Mouse (Mus musculus) small intestine, adult 2 months (tissue): ENCODE data around the gene Sec13. TPM values are rescaled to one million over a fixed set of nuclear protein-coding genes. Genes with fewer than 3 reads are reported as not detected.
A peak's percentile ranks its signal among the peaks of the same experiment; 100 is the strongest.

Experiments
- H3K27ac ChIP-seq: fragments of 200-500 bp; 2 replicates; pipeline ENCODE4 v1.5.1; 2012; ENCODE audit warnings: low read depth, low read length, control low read depth, inconsistent platforms; ENCODE audit not compliant: insufficient read depth
- H3K27me3 ChIP-seq: fragments of 200-500 bp; 2 replicates; pipeline ENCODE4 v1.6.1; 2012; ENCODE audit warnings: mild to moderate bottlenecking, moderate library complexity, low read length, inconsistent platforms; ENCODE audit not compliant: control insufficient read depth, insufficient read depth
- H3K36me3 ChIP-seq: fragments of 200-500 bp; 2 replicates; pipeline ENCODE4 v1.6.1; 2012; ENCODE audit warnings: mild to moderate bottlenecking, low read length, control low read depth, inconsistent platforms; ENCODE audit not compliant: control insufficient read depth, insufficient read depth
- H3K4me1 ChIP-seq: fragments of 200-500 bp; 2 replicates; pipeline ENCODE4 v1.6.1; 2012; ENCODE audit warnings: low read length, inconsistent platforms, mixed read lengths; ENCODE audit not compliant: control insufficient read depth, insufficient read depth, insufficient read length
- H3K4me3 ChIP-seq: fragments of 200-500 bp; 2 replicates; pipeline ENCODE4 v1.5.1; 2012; ENCODE audit warnings: low read depth, mild to moderate bottlenecking, control low read depth, inconsistent platforms, low read length, moderate library complexity
- CTCF ChIP-seq: fragments of 200-500 bp; IDR thresholded peaks from 2 replicates; pipeline ENCODE4 v1.5.1; 2012; ENCODE audit warnings: low read depth, mild to moderate bottlenecking, control low read depth, inconsistent platforms, low read length, moderate library complexity, mixed read lengths; ENCODE audit not compliant: insufficient replicate concordance, insufficient read length; ENCODE audit errors: extremely low read depth
- POLR2A ChIP-seq: fragments of 200-500 bp; IDR thresholded peaks from 2 replicates; pipeline ENCODE4 v1.6.1; 2012; ENCODE audit warnings: low read depth, mild to moderate bottlenecking, control low read depth, inconsistent platforms, low read length, moderate library complexity
- WGBS: fragments of 180-500 bp; shearing (Covaris S2); methylation state at CpG from one replicate; pipeline ENCODE4 v1.1.7; 2018; 5-methylcytosine and 5-hydroxymethylcytosine counted together
- polyA plus RNA-seq: library from polyadenylated mRNA; depleted of rRNA; stranded (reverse); fragments of >200 nt; gene quantifications from 2 replicates; pipeline ENCODE4 v1.2.3, GENCODE M21; 2012; rRNA removed

Gene Sec13
- 168 and 249 TPM in 2 replicates for polyA plus RNA-seq

- 5% methylated on average over 41 of the region's 41 CpGs for WGBS
- Histone ChIP-seq H3K4me1 (peaks cover 13% of the 10 kb centered on the region), H3K27ac (peak within 1 kb of the TSS; percentile 56), H3K4me3 (peak within 1 kb of the TSS; percentile 89), H3K36me3 (peaks cover 17% of the 10 kb centered on the region), H3K27me3 (no peaks in the 10 kb centered on the region)
- TF ChIP-seq POLR2A (peak; percentile 79; the same call in 1 of the 2 replicates), CTCF (no peak)
Measured at GRCm38 (mm10) chr6:113740236-113741217, at the start of gene Sec13. Gene Sec13, minus strand, starts transcription at chr6:113740743.

- Histone ChIP-seq H3K27me3 (no peaks in the 10 kb centered on the region), H3K36me3 (no peaks in the 10 kb centered on the region), H3K27ac (no peak overlapping the region), H3K4me3 (no peak overlapping the region), H3K4me1 (no peaks in the 10 kb centered on the region)
- WGBS, result 51% methylated on average over 6 of the region's 6 CpGs
- TF ChIP-seq POLR2A (no peak), CTCF (no peak)
Measured at GRCm38 (mm10) chr6:113787459-113787968, 47.0 kb upstream of the Sec13 start.

DNA sequence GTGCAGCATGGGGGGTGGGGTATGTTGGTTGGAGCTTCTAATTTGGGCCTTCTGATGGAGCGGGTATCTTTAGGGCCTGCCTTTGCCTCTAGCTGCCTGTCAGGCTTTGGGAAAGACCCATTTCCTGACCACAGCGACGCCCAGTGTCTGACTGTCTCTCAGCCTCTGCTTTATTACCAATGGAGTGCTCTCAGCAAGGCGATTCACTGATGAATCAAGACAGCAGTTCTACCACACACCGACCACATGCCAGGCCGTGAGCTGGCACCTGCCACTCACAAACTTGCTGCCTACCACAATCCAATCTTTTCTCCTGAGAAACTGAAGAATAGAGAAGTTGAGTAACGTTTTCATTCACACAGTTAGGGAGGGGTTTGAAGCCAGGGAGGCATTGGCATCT, 45.1 kb upstream of the Sec13 start:
- no peaks in the 10 kb centered on the region for H3K36me3 ChIP-seq
- 72% methylated on average over 7 of the region's 7 CpGs for WGBS
- no peaks in the 10 kb centered on the region for H3K27me3 ChIP-seq
- H3K4me3 ChIP-seq, result no peak overlapping the region
- no peak overlapping the region for H3K27ac ChIP-seq
- TF ChIP-seq POLR2A, result no peak
- no peak for TF ChIP-seq CTCF
- H3K4me1 ChIP-seq, result no peaks in the 10 kb centered on the region

- Histone ChIP-seq H3K36me3 (no peaks in the 10 kb centered on the region), H3K27ac (no peak overlapping the region), H3K4me1 (no peaks in the 10 kb centered on the region), H3K27me3 (no peaks in the 10 kb centered on the region), H3K4me3 (no peak overlapping the region)
- no peak for TF ChIP-seq POLR2A
- TF ChIP-seq CTCF, result no peak
- WGBS, result 55% methylated on average over 7 of the region's 7 CpGs
Measured at GRCm38 (mm10) chr6:113778229-113778753, 37.7 kb upstream of the Sec13 start.

DNA sequence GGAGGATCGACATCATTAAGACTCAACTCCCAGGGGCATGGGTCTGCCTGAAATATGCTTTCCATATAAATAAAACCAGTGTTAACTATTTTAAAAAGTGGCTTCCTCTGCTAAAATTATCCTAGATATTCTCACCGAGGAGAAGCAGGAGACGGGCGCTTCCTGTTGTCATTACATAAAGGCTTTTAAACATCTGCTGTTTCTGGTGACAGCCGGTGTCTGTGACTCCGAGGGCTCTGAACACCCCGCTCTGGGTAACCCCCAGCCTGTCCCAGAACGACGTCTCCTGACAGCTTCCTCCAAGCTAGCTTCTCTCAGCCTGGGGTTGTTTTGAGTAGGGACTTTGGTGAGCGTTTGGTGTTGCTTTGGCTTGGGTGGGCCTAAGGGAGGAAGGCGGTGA, 28.3 kb upstream of the Sec13 start:
- H3K4me1 ChIP-seq, result peaks cover 10% of the 10 kb centered on the region
- no peak overlapping the region for H3K4me3 ChIP-seq
- TF ChIP-seq POLR2A (no peak), CTCF (no peak)
- WGBS, result 60% methylated on average over 11 of the region's 11 CpGs
- no peaks in the 10 kb centered on the region for H3K27me3 ChIP-seq
- H3K27ac ChIP-seq, result no peak overlapping the region
- H3K36me3 ChIP-seq, result no peaks in the 10 kb centered on the region

GRCm38 (mm10) chr6:113761644-113762043, 21.1 kb upstream of the Sec13 start:
- Histone ChIP-seq H3K27ac (no peak overlapping the region), H3K36me3 (no peaks in the 10 kb centered on the region), H3K4me1 (no peaks in the 10 kb centered on the region), H3K4me3 (no peak overlapping the region), H3K27me3 (no peaks in the 10 kb centered on the region)
- WGBS, result 23% methylated on average over 7 of the region's 7 CpGs
- TF ChIP-seq CTCF (peak; percentile 91; the same call in 1 of the 2 replicates), POLR2A (no peak)
